Mouse (Mus musculus): Measurements from ENCODE around the gene Sost.

DNA sequence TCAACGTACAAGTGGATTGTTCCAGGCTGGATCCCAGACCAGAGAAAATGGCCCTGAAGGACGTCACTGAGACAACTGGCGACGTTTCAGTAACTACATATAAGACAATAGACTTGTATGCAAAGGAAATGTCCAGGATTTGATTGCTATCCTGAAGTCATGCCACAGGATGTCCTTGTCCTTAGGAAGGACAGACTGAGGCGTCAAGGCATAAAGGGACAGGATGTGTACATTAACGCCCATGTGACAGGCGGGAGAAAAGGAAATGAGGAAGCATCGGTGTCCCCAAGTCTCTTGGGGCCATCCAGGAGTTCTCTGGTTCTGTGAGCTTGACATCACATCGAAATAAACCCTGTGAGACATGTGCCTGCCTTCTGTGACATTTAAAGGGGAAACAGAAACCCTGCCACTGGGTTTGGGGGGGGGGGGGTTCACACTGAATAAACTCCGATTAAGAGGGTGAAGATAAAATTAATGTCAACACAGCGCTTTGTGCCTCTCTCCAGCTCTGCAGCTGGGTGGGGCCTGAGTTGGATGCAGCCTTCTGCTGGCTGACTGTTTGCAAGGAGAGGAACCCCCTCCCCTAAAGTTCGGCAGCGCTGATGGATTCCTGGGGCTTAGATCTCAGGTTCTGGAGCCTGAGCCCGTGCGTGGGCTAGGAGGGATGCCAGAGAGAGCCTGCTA, 42.3 kb upstream of the Sost start:
- TF ChIP-seq CTCF (IDR thresholded peaks at IDR 0.05; ENCODE audit: control insufficient read depth, insufficient read depth, low read length) (no peak), POLR2A (IDR thresholded peaks at IDR 0.05; ENCODE audit: borderline replicate concordance, control insufficient read depth, low read depth, low read length) (no peak)
